Mouse (Mus musculus) embryonic facial prominence, embryonic 13.5 days (tissue): ENCODE results near the gene Wdr45. TPM values are rescaled to one million over a fixed set of nuclear protein-coding genes. Genes with fewer than 3 reads are reported as not detected.
A peak's percentile ranks its signal among the peaks of the same experiment; 100 is the strongest.
"Not testable (repeated sequence)": the region's sequence is repeated elsewhere in the genome, so short reads cannot be mapped to it uniquely, and the experiment has no call there.

Experiments
- ATAC-seq: fragments of 200-750 bp; cut with Nextera tagmentation; 2 replicates; pipeline ENCODE4 v1.8.0; 2017; ENCODE audit warnings: low read depth; ENCODE audit not compliant: insufficient number of reproducible peaks, insufficient read depth, low FRiP score, low TSS enrichment
- H3K27ac ChIP-seq: fragments of 300-500 bp; sonication (generic); 2 replicates; pipeline ENCODE4 v1.5.1; 2015; ENCODE audit warnings: moderate library complexity, mild to moderate bottlenecking, inconsistent platforms
- H3K27me3 ChIP-seq: fragments of 300-500 bp; sonication (generic); 2 replicates; pipeline ENCODE4 v1.6.1; 2015; ENCODE audit warnings: mild to moderate bottlenecking, inconsistent platforms
- H3K36me3 ChIP-seq: fragments of 300-500 bp; sonication (generic); 2 replicates; pipeline ENCODE4 v1.6.1; 2015; ENCODE audit warnings: mild to moderate bottlenecking, inconsistent platforms
- H3K4me1 ChIP-seq: fragments of 300-500 bp; sonication (generic); 2 replicates; pipeline ENCODE4 v1.6.1; 2015; ENCODE audit warnings: inconsistent platforms
- H3K4me2 ChIP-seq: fragments of 300-500 bp; sonication (generic); 2 replicates; pipeline ENCODE4 v1.6.1; 2015; ENCODE audit warnings: moderate library complexity, mild to moderate bottlenecking, inconsistent platforms
- H3K4me3 ChIP-seq: fragments of 300-500 bp; sonication (generic); 2 replicates; pipeline ENCODE4 v1.5.1; 2015; ENCODE audit warnings: mild to moderate bottlenecking, inconsistent platforms
- H3K9ac ChIP-seq: fragments of 300-500 bp; sonication (generic); 2 replicates; pipeline ENCODE4 v1.6.1; 2015; ENCODE audit warnings: mild to moderate bottlenecking, inconsistent platforms
- H3K9me3 ChIP-seq: fragments of 300-500 bp; sonication (generic); 2 replicates; pipeline ENCODE4 v1.6.1; 2016; ENCODE audit warnings: inconsistent platforms
- WGBS: fragments of 180-500 bp; shearing (Covaris S2); methylation state at CpG from one replicate; pipeline ENCODE4 v1.1.7; 2015; ENCODE audit warnings: mixed read lengths; 5-methylcytosine and 5-hydroxymethylcytosine counted together
- polyA plus RNA-seq: library from polyadenylated mRNA; unstranded; fragments of >200 nt; fragmentation: Nextera tagmentation; extraction: Ambion mirVana; gene quantifications from 2 replicates; pipeline ENCODE4 v1.2.1, GENCODE M21; 2015

Wdr45 gene
- polyA plus RNA-seq, 1 experiment from 2014 or later: 37.7 TPM

DNA sequence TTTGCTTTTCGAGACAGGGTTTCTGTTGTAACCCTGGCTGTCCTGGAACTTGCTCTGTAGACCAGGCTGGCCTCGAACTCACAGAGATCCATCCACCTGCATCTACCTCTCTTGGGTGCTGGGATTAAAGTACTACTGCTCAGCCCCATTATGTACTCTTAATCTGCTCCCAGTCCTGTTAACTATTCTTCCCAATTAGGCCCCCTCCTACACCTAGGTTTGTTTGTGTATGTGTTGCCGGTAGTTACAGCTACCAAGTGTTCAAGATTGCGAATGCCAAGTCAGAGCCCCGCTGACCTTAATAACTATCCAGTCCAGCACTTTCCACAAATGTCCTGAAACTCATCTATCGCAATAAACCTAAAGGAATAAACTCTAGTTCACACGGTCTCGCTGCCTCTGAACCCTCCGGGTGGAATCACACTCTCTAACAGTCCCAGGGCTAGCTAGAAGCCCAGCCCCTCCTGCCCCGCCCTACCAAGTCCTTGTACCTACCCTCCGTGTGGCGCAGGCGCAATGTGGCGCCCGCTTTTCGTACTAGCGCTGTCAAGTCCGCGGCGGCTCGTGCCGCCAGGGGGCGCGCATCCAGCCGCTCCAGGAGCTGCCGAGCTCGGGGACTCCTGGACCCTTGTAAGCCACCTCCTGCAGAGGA lies 34.6 kb upstream of the Wdr45 start:
- H3K4me3 ChIP-seq: peak overlapping the region; percentile 33
- no peaks in the 10 kb centered on the region for H3K36me3 ChIP-seq
- 0 out of 2 replicates have a peak overlapping the region, but pooled peaks have one; percentile 49 for H3K9ac ChIP-seq
- WGBS: 20% methylated on average over 27 of the region's 27 CpGs
- H3K27me3 ChIP-seq: no peaks in the 10 kb centered on the region
- H3K4me2 ChIP-seq: peak overlapping the region; percentile 54
- H3K27ac ChIP-seq: no peak overlapping the region
- H3K9me3 ChIP-seq: no peaks in the 10 kb centered on the region
- peak; percentile 83 for ATAC-seq
- H3K4me1 ChIP-seq: no peaks in the 10 kb centered on the region

GRCm38 (mm10) chrX:7680057-7680412 lies 34.1 kb upstream of the Wdr45 start:
- Histone ChIP-seq H3K36me3 (no peaks in the 10 kb centered on the region), H3K27ac (no peak overlapping the region), H3K9ac (0 out of 2 replicates have a peak overlapping the region, but pooled peaks have one; percentile 49), H3K4me2 (peak overlapping the region; percentile 54), H3K27me3 (no peaks in the 10 kb centered on the region), H3K9me3 (no peaks in the 10 kb centered on the region), H3K4me3 (peak overlapping the region; percentile 33), H3K4me1 (no peaks in the 10 kb centered on the region)
- no peak for ATAC-seq
- WGBS: 20% methylated on average over 12 of the region's 12 CpGs

DNA sequence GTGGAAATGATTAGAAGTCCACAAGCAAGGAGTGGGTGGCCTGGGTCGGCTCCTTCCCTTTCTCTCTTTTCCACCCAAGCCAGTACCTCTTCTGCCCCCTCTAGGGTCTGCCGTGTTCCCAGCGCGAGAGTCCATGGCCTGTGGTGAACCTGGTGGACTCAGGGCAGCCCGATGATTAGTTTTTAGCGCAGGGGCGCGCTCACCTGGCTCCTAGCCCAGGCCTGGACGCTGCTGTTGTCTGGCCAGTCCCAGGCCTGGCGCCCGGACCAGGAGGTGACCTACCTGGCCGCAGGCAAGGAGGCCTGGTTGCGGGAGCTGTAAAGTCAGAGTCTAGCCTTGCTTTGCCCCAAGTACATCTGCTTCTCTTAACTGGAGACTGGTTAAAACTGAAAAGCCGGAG lies 33.3 kb upstream of the Wdr45 start, which contains the start of gene Magix:
Gene Magix, minus strand, starts transcription at position 388 of the 400 bp plus-strand sequence.
- H3K9ac ChIP-seq: 0 out of 2 replicates have a peak within 1 kb of the TSS, but pooled peaks have one; percentile 49
- no peak within 1 kb of the TSS for H3K27ac ChIP-seq
- no peak for ATAC-seq
- no peaks in the 10 kb centered on the region for H3K27me3 ChIP-seq
- WGBS: 61% methylated on average over 14 of the region's 14 CpGs
- peak within 1 kb of the TSS; percentile 54 for H3K4me2 ChIP-seq
- H3K4me1 ChIP-seq: no peaks in the 10 kb centered on the region
- peak within 1 kb of the TSS; percentile 33 for H3K4me3 ChIP-seq
- no peaks in the 10 kb centered on the region for H3K36me3 ChIP-seq
- no peaks in the 10 kb centered on the region for H3K9me3 ChIP-seq

GRCm38 (mm10) chrX:7688321-7688720 lies 25.8 kb upstream of the Wdr45 start:
- H3K27me3 ChIP-seq: no peaks in the 10 kb centered on the region
- no peak for ATAC-seq
- H3K36me3 ChIP-seq: no peaks in the 10 kb centered on the region
- H3K4me1 ChIP-seq: no peaks in the 10 kb centered on the region
- no peak overlapping the region for H3K4me2 ChIP-seq
- no peaks in the 10 kb centered on the region for H3K9me3 ChIP-seq
- H3K4me3 ChIP-seq: no peak overlapping the region
- no peak overlapping the region for H3K9ac ChIP-seq
- no peak overlapping the region for H3K27ac ChIP-seq
- WGBS: 95% methylated on average over 2 of the region's 2 CpGs

GRCm38 (mm10) chrX:7690486-7690885 lies 23.6 kb upstream of the Wdr45 start:
- Histone ChIP-seq H3K9ac (no peak overlapping the region), H3K4me2 (no peak overlapping the region), H3K4me3 (no peak overlapping the region), H3K27me3 (no peaks in the 10 kb centered on the region), H3K27ac (no peak overlapping the region), H3K36me3 (no peaks in the 10 kb centered on the region), H3K9me3 (no peaks in the 10 kb centered on the region), H3K4me1 (no peaks in the 10 kb centered on the region)
- WGBS: 49% methylated on average over 3 of the region's 3 CpGs
- ATAC-seq: no peak

DNA sequence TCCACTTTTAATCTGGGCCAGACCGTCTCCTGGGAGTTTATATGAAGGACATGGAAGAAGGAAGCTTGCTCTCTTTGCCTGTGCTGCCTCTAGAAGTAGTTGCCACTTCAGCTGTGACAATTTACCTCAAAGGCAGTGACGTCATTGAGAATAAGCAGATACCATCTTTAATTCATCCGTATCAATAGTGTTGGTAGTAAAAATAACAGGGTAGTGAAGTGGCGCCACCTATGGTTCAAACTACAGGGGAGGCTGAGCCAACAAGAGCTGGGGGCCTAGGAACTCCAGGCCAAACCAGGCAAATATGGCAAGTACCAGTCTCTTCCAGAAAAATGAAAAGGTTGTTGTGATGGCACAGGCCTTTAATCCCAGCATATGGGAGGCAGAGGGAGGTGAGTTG lies 21.3 kb upstream of the Wdr45 start:
- Histone ChIP-seq H3K27me3 (no peaks in the 10 kb centered on the region), H3K4me1 (no peaks in the 10 kb centered on the region), H3K4me2 (no peak overlapping the region), H3K4me3 (no peak overlapping the region), H3K9ac (no peak overlapping the region), H3K27ac (no peak overlapping the region), H3K9me3 (no peaks in the 10 kb centered on the region), H3K36me3 (no peaks in the 10 kb centered on the region)
- no peak for ATAC-seq
- 40% methylated on average over 4 of the region's 4 CpGs for WGBS

DNA sequence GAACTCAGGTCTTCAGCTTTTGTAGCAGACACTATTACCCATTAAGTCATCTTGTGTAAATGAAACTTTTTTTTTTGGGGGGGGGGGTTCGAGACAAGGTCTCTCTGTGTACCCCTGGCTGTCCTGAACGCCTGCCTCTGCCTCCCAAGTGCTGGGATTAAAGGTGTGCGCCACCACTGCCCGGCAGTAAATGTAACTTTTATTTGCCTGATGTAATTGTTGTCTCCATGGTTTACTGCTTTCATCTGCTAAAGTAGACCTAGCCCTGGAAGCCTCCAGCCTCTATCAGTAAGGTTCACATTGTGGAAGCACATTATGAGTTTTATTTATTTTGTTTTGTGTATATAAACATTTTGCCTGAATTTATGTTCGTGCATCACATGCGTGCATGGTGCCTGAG lies 17.6 kb upstream of the Wdr45 start:
- H3K9me3 ChIP-seq: no peaks in the 10 kb centered on the region
- no peaks in the 10 kb centered on the region for H3K27me3 ChIP-seq
- ATAC-seq: no peak
- WGBS: 43% methylated on average over 6 of the region's 6 CpGs
- H3K4me2 ChIP-seq: peak overlapping the region; percentile 46
- H3K36me3 ChIP-seq: peaks cover 2% of the 10 kb centered on the region; the same call in 1 of the 2 replicates
- H3K4me1 ChIP-seq: peaks cover 5% of the 10 kb centered on the region; the same call in 1 of the 2 replicates
- peak overlapping the region; percentile 58; the same call in 1 of the 2 replicates for H3K4me3 ChIP-seq
- H3K9ac ChIP-seq: no peak overlapping the region
- H3K27ac ChIP-seq: no peak overlapping the region

GRCm38 (mm10) chrX:7696954-7697381 lies 17.2 kb upstream of the Wdr45 start, which contains the start of gene Gpkow:
TSS of gene Gpkow (plus strand) at chrX:7697131.
- peaks cover 5% of the 10 kb centered on the region; the same call in 1 of the 2 replicates for H3K4me1 ChIP-seq
- peak within 1 kb of the TSS; percentile 72 for H3K9ac ChIP-seq
- peak; percentile 85 for ATAC-seq
- peaks cover 6% of the 10 kb centered on the region; the same call in 1 of the 2 replicates for H3K36me3 ChIP-seq
- H3K27me3 ChIP-seq: no peaks in the 10 kb centered on the region
- WGBS: 23% methylated on average over 33 of the region's 33 CpGs
- H3K4me2 ChIP-seq: peak within 1 kb of the TSS; percentile 60
- H3K27ac ChIP-seq: peak within 1 kb of the TSS; percentile 33; the same call in 1 of the 2 replicates
- H3K4me3 ChIP-seq: peak within 1 kb of the TSS; percentile 58
- no peaks in the 10 kb centered on the region for H3K9me3 ChIP-seq

GRCm38 (mm10) chrX:7713764-7714134 lies 384 bp upstream of the Wdr45 start:
- WGBS: 22% methylated on average over 6 of the region's 12 CpGs
- H3K27ac ChIP-seq, H3K9me3 ChIP-seq, H3K4me1 ChIP-seq, H3K36me3 ChIP-seq, ATAC-seq, H3K27me3 ChIP-seq: not testable (repeated sequence)
- peak overlapping the region; percentile 59; the same call in 1 of the 2 replicates for H3K9ac ChIP-seq
- peak overlapping the region; percentile 36 for H3K4me3 ChIP-seq
- peak overlapping the region; percentile 55 for H3K4me2 ChIP-seq

DNA sequence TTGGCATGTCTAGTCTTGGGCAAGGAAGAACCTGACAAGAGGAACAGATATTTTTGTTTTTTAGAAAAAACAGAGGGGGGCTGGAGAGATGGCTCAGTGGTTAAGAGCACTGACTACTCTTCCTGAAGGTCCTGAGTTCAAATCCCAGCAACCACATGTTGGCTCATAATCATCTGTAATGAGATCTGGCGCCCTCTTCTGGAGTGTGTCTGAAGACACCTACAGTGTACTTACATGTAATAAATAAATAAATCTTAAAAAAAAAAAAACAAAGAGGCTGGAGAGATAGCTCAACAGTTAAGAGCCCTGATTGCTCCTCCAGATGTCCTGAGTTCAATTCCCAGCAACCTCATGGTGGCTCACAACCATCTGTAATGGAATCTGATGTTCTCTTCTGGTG lies 1.9 kb downstream of the Wdr45 start:
- H3K27ac ChIP-seq, H3K9me3 ChIP-seq, H3K36me3 ChIP-seq, H3K4me3 ChIP-seq, H3K4me2 ChIP-seq, ATAC-seq, H3K9ac ChIP-seq, H3K4me1 ChIP-seq, H3K27me3 ChIP-seq: not testable (repeated sequence)
- WGBS: 44% methylated on average over 1 of the region's 1 CpGs

GRCm38 (mm10) chrX:7721514-7722281 lies 7.6 kb downstream of the Wdr45 start, which contains the start of gene Gm45208:
TSS of gene Gm45208 (plus strand) at chrX:7722245.
- peak within 1 kb of the TSS; percentile 91 for H3K27ac ChIP-seq
- 27% methylated on average over 22 of the region's 22 CpGs for WGBS
- no peaks in the 10 kb centered on the region for H3K9me3 ChIP-seq
- H3K4me3 ChIP-seq: peak within 1 kb of the TSS; percentile 57
- H3K4me1 ChIP-seq: 0 out of 2 replicates have a peak, but pooled peaks cover 4% of the 10 kb centered on the region
- H3K4me2 ChIP-seq: peak within 1 kb of the TSS; percentile 69
- no peaks in the 10 kb centered on the region for H3K27me3 ChIP-seq
- peaks cover 20% of the 10 kb centered on the region; the same call in 1 of the 2 replicates for H3K36me3 ChIP-seq
- H3K9ac ChIP-seq: peak within 1 kb of the TSS; percentile 73
- ATAC-seq: peak; percentile 80; the same call in 1 of the 2 replicates
